In the genomic region with DNA sequence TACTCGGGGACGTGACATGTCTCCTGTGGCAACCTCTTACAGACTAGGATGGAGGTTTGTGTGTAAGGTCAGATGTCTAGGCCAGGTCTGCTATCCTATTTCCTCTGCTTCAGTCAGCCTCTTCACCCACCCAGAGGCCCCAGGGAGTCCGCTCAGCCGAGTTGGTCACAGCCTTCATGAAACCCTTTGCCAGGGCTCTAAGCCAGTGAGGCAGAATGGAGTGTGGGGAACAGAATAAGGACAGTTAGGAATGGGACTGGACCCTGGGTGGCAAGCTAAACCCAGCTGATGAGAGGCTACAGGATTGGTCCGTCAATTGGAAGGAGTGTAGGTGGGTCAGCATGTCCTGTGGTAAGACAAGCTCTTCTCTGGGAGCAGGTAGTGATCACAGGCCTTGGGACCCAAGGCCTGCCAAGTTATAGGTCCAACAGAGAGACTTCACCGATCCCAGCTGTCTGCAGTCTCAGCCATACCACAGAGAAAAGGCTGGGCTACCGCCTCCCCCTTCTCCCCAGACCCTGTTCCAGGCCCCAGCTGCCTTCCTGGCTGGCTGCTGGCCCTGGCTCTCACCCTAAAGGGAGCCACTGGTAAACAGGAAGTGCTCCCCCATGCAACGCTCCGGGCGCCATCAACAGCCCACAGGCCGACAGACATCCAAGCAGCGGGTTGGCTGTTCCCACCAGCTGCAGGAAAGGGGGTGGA, we compare ENCODE assay signal across 8 mouse cellular contexts. TPM values are rescaled to one million over a fixed set of nuclear protein-coding genes. Genes with fewer than 3 reads are reported as not detected.
A peak's percentile ranks its signal among the peaks of the same experiment; 100 is the strongest.
DNase-seq lines count a peak whose midpoint lies in the region; ATAC-seq and TF ChIP-seq lines count a peak whose summit lies in the region.

No protein-coding gene starts in this region.

- H3K36me3 ChIP-seq in hindbrain, embryonic 15.5 days: no peaks in the 10 kb centered on the region
- H3K36me3 ChIP-seq in liver, embryonic 14.5 days (replicated peaks; ENCODE audit: control insufficient read depth, insufficient read depth, low read depth): no peaks in the 10 kb centered on the region

- peaks cover 28% of the 10 kb centered on the region for H3K4me1 ChIP-seq in brown adipose tissue, adult 24 weeks (ENCODE audit: control insufficient read depth, insufficient read depth, insufficient read length, low read length)
- peaks cover 82% of the 10 kb centered on the region for H3K4me1 ChIP-seq in hindbrain, embryonic 15.5 days (replicated peaks)
- H3K4me1 ChIP-seq in liver, embryonic 14.5 days (replicated peaks; ENCODE audit: control insufficient read depth in 2 of 2, insufficient read depth in 2 of 2, low read length in 1 of 2): peaks cover 0 to 6% of the 10 kb centered on the region in 2 experiments; a peak in 2 of 4 replicates
- H3K4me1 ChIP-seq in olfactory bulb, adult 2 months (ENCODE audit: control insufficient read depth, insufficient read depth, low read length): peaks cover 76% of the 10 kb centered on the region

- no peak for ATAC-seq in hindbrain, embryonic 15.5 days (ENCODE audit: low FRiP score, low read depth)
- 0 out of 2 replicates have a peak, but pooled peaks have one; percentile 6 for ATAC-seq in liver, embryonic 14.5 days (ENCODE audit: insufficient read depth)

- no peak for TF ChIP-seq CTCF in left cerebral cortex, adult 2 months (IDR thresholded peaks at IDR 0.05)
- TF ChIP-seq CTCF in liver, embryonic 14.5 days (IDR thresholded peaks at IDR 0.05; ENCODE audit: low read depth): no peak
- no peak for TF ChIP-seq CTCF in olfactory bulb, adult 2 months (IDR thresholded peaks at IDR 0.05; ENCODE audit: insufficient read depth, low read depth, low read length)

- H3K4me3 ChIP-seq in left cerebral cortex, adult 2 months: no peak overlapping the region
- H3K4me3 ChIP-seq in brown adipose tissue, adult 24 weeks (ENCODE audit: insufficient read depth, low read depth, low read length): no peak overlapping the region
- no peak overlapping the region for H3K4me3 ChIP-seq in hindbrain, embryonic 15.5 days
- no peak overlapping the region for H3K4me3 ChIP-seq in liver, embryonic 14.5 days (ENCODE audit: insufficient read depth in 1 of 2, low read depth in 2 of 2, low read length in 2 of 2)
- no peak overlapping the region for H3K4me3 ChIP-seq in olfactory bulb, adult 2 months (ENCODE audit: insufficient read depth, low read depth, low read length)

- DNase-seq in left cerebral cortex, adult 2 months (ENCODE audit: extremely low spot score in 1 of 2, low spot score in 2 of 2): no peak
- DNase-seq in left cerebral cortex, adult 9 months (ENCODE audit: low spot score in 2 of 2): no peak
- peak; percentile 76 for DNase-seq in gastrocnemius, postnatal 10 days
- DNase-seq in liver, embryonic 14.5 days (ENCODE audit: low read depth in 3 of 3, low spot score in 3 of 3): no peak
- DNase-seq in urinary bladder, postnatal 10 days (ENCODE audit: low spot score): no peak

- H3K27ac ChIP-seq in left cerebral cortex, adult 2 months: peak overlapping the region; percentile 80
- peak overlapping the region; percentile 80 for H3K27ac ChIP-seq in brown adipose tissue, adult 24 weeks (replicated peaks; ENCODE audit: low read depth, low read length)
- H3K27ac ChIP-seq in hindbrain, embryonic 15.5 days (replicated peaks): peak overlapping the region; percentile 94
- no peak overlapping the region for H3K27ac ChIP-seq in liver, embryonic 14.5 days
- H3K27ac ChIP-seq in olfactory bulb, adult 2 months (ENCODE audit: insufficient read depth, low read depth, low read length): peak overlapping the region; percentile 81

- no peak for TF ChIP-seq POLR2A in olfactory bulb, adult 2 months (IDR thresholded peaks at IDR 0.05; ENCODE audit: insufficient read depth, low read depth, low read length)

- intact Hi-C loops in left cerebral cortex, adult 2 months (cut with DNase I): no loop called here

- no peak overlapping the region for H3K9ac ChIP-seq in hindbrain, embryonic 15.5 days
- no peak overlapping the region for H3K9ac ChIP-seq in liver, embryonic 14.5 days (replicated peaks)

- TF ChIP-seq EP300 in liver, embryonic 14.5 days (IDR thresholded peaks at IDR 0.05; ENCODE audit: low read depth): no peak

- no peaks in the 10 kb centered on the region for H3K27me3 ChIP-seq in hindbrain, embryonic 15.5 days
- peaks cover 28% of the 10 kb centered on the region for H3K27me3 ChIP-seq in liver, embryonic 14.5 days (ENCODE audit: control insufficient read depth, insufficient read depth, low read length)

- WGBS in hindbrain, embryonic 15.5 days: 41% methylated on average over 12 of the region's 12 CpGs
- 31% methylated on average over 12 of the region's 12 CpGs for WGBS in liver, embryonic 14.5 days (ENCODE audit: insufficient replicate concordance)
- WGBS in olfactory bulb, adult 2 months: 39% methylated on average over 12 of the region's 12 CpGs

- peak overlapping the region; percentile 97 for H3K4me2 ChIP-seq in hindbrain, embryonic 15.5 days
- H3K4me2 ChIP-seq in liver, embryonic 14.5 days (ENCODE audit: low read depth): no peak overlapping the region

- no peaks in the 10 kb centered on the region for H3K9me3 ChIP-seq in hindbrain, embryonic 15.5 days
- no peaks in the 10 kb centered on the region for H3K9me3 ChIP-seq in liver, embryonic 14.5 days (ENCODE audit: control insufficient read depth, low read length)

RNA-seq across cellular contexts. Expression of a gene that starts 2.2 kb away (rescaled TPM):
- total RNA-seq in left cerebral cortex, adult 2 months (2021): 100 to 1,000 TPM; 207 to 234 TPM
- 7.1 and 10.8 TPM in 2 replicates for polyA plus RNA-seq in brown adipose tissue, adult 24 weeks (2012; ENCODE audit: insufficient read depth, insufficient read length, missing spikeins)
- total RNA-seq in gastrocnemius, postnatal 10 days (2021): 10 to 100 TPM; 58.6 to 71.8 TPM
- polyA plus RNA-seq in hindbrain, embryonic 15.5 days (2015; fragmentation: Nextera tagmentation; extraction: Ambion mirVana): 51.8 and 62.3 TPM in 2 replicates
- 2.6 and 2.7 TPM in 2 replicates for polyA plus RNA-seq in liver, embryonic 14.5 days (2012; rRNA removed)
- 0.52 and 0.82 TPM in 2 replicates for polyA plus RNA-seq in liver, embryonic 14.5 days (2014; fragmentation: Nextera tagmentation; extraction: Ambion mirVana)
- polyA plus RNA-seq in olfactory bulb, adult 2 months (2012; ENCODE audit: insufficient read depth, insufficient read length, low replicate concordance, missing spikeins): not detected in 2 replicates
